Mouse (Mus musculus) E14TG2a.4 (cell line): ENCODE measurements around the gene Ran.

Experiments used
- CTCF ChIP-seq: conservative IDR thresholded peaks from 2 replicates; pipeline ENCODE4 v1.5.1; 2014; ENCODE audit warnings: low read length
- NANOG ChIP-seq: IDR thresholded peaks from 2 replicates; pipeline ENCODE4 v1.6.1; 2014; ENCODE audit warnings: borderline replicate concordance, low read length, mixed read lengths

- peak; percentile 81 for TF ChIP-seq CTCF
- no peak for TF ChIP-seq NANOG
These were observed 41.7 kb downstream of the Ran start for GRCm38 (mm10) chr5:129061579-129061978.
